Mouse (Mus musculus) liver, embryonic 14.5 days (tissue): Measurements from ENCODE around the gene Gfy. TPM values are rescaled to one million over a fixed set of nuclear protein-coding genes. Genes with fewer than 3 reads are reported as not detected.

Experiments used
- ATAC-seq: fragments of 200-750 bp; cut with Nextera tagmentation; 2 replicates; pipeline ENCODE4 v1.8.0; 2017; ENCODE audit warnings: moderate number of reproducible peaks, mild to moderate bottlenecking, moderate library complexity; ENCODE audit not compliant: insufficient read depth
- DNase-seq, 3 experiments: peaks; one replicate each; pipeline ENCODE4 v3.0.0-alpha.2; 2012 to 2013; ENCODE audit warnings: low read depth in 3 of 3, low spot score in 3 of 3
- H3K27ac ChIP-seq: fragments of 300-500 bp; sonication (generic); 2 replicates; pipeline ENCODE4 v1.5.1; 2014; ENCODE audit warnings: moderate library complexity, mild to moderate bottlenecking, control low read depth, inconsistent platforms
- H3K27me3 ChIP-seq: fragments of 300-500 bp; sonication (generic); 2 replicates; pipeline ENCODE4 v1.6.1; 2014; ENCODE audit warnings: mild to moderate bottlenecking, low read length, moderate library complexity; ENCODE audit not compliant: control insufficient read depth, insufficient read depth
- H3K36me3 ChIP-seq: fragments of 300-500 bp; sonication (generic); replicated peaks from 2 replicates; pipeline ENCODE4 v1.6.1; 2014; ENCODE audit warnings: low read depth; ENCODE audit not compliant: control insufficient read depth, insufficient read depth
- H3K4me1 ChIP-seq, 2 experiments: fragments of 200-500 bp in 1 of 2; fragments of 300-500 bp in 1 of 2; sonication (generic) in 1 of 2; replicated peaks; 2 replicates each; pipeline ENCODE4 v1.6.1; 2012 to 2014; ENCODE audit warnings: antibody characterized with exemption in 1 of 2, inconsistent platforms in 1 of 2, low read length in 1 of 2; ENCODE audit not compliant: control insufficient read depth in 2 of 2, insufficient read depth in 2 of 2
- H3K4me2 ChIP-seq: fragments of 300-500 bp; sonication (generic); 2 replicates; pipeline ENCODE4 v1.6.1; 2014; ENCODE audit warnings: low read depth, mild to moderate bottlenecking, control low read depth, moderate library complexity
- H3K4me3 ChIP-seq, 2 experiments: fragments of 200-500 bp in 1 of 2; fragments of 300-500 bp in 1 of 2; sonication (generic) in 1 of 2; 2 replicates each; pipeline ENCODE4 v1.5.1; 2012 to 2014; ENCODE audit warnings: low read depth in 2 of 2, low read length in 2 of 2, mild to moderate bottlenecking in 2 of 2, control low read depth in 1 of 2, inconsistent platforms in 1 of 2, moderate library complexity in 1 of 2; ENCODE audit not compliant: insufficient read depth in 1 of 2
- H3K9ac ChIP-seq: fragments of 300-500 bp; sonication (generic); replicated peaks from 2 replicates; pipeline ENCODE4 v1.6.1; 2014; ENCODE audit warnings: mild to moderate bottlenecking, control low read depth, moderate library complexity
- H3K9me3 ChIP-seq: fragments of 300-500 bp; sonication (generic); 2 replicates; pipeline ENCODE4 v1.6.1; 2016; ENCODE audit warnings: low read length, mixed read lengths; ENCODE audit not compliant: control insufficient read depth
- CTCF ChIP-seq: IDR thresholded peaks from 2 replicates; pipeline ENCODE4 v1.5.1; 2016; ENCODE audit warnings: antibody characterized with exemption, low read depth, control low read depth
- EP300 ChIP-seq: IDR thresholded peaks from 2 replicates; pipeline ENCODE4 v1.6.1; 2016; ENCODE audit warnings: antibody characterized with exemption, low read depth
- WGBS: fragments of 180-500 bp; shearing (Covaris S2); extraction: QIAGEN DNeasy Blood & Tissue Kit; methylation state at CpG from one replicate; pipeline ENCODE4 v1.1.7; 2014; ENCODE audit not compliant: insufficient replicate concordance; 5-methylcytosine and 5-hydroxymethylcytosine counted together
- polyA plus RNA-seq, 2 experiments: library from polyadenylated mRNA; depleted of rRNA in 1 of 2; stranded (reverse) in 1 of 2; unstranded in 1 of 2; fragments of >200 nt; fragmentation: Nextera tagmentation in 1 of 2; extraction: Ambion mirVana in 1 of 2; gene quantifications; 2 replicates each; pipeline versions ENCODE4 v1.2.1 to v1.2.3; 2012 to 2014

Gene Gfy
- polyA plus RNA-seq (2012; rRNA removed) (0.02 TPM in 1 of 2 replicates, not detected in the other), polyA plus RNA-seq (2014; fragmentation: Nextera tagmentation; extraction: Ambion mirVana) (not detected in 2 replicates)

DNA sequence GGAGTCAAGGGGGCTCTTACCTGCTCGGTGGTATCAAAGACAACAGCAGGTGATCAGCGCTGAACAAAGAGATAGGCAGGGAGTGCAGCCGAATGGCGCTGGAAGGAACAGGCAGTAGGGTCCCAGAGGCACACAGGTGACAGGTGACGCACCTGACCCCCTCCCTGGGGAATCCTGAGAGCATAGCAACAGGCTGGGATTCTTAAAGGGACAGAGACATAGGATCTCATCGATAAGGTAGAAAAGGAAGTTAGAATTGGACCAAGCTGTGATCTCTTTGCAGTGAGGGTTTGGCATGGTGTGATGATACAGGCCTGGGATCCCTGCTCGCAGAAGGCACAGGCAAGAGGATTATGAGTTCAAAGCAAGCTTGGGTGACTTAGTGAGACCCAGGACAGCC lies at the start of gene Gfy:
TSS of gene Gfy (minus strand) at position 101 of the 400 bp plus-strand sequence.
- DNase-seq (no peak), ATAC-seq (no peak)
- no peak within 1 kb of the TSS for H3K9ac ChIP-seq
- H3K27me3 ChIP-seq, result peaks cover 95% of the 10 kb centered on the region
- no peaks in the 10 kb centered on the region; a peak in 1 of 4 replicates for H3K4me1 ChIP-seq
- 20% methylated on average over 7 of the region's 7 CpGs for WGBS
- H3K36me3 ChIP-seq, result no peaks in the 10 kb centered on the region
- H3K4me2 ChIP-seq, result no peak within 1 kb of the TSS
- TF ChIP-seq EP300 (no peak), CTCF (no peak)
- no peaks in the 10 kb centered on the region for H3K9me3 ChIP-seq
- H3K27ac ChIP-seq, result no peak within 1 kb of the TSS
- no peak within 1 kb of the TSS for H3K4me3 ChIP-seq

DNA sequence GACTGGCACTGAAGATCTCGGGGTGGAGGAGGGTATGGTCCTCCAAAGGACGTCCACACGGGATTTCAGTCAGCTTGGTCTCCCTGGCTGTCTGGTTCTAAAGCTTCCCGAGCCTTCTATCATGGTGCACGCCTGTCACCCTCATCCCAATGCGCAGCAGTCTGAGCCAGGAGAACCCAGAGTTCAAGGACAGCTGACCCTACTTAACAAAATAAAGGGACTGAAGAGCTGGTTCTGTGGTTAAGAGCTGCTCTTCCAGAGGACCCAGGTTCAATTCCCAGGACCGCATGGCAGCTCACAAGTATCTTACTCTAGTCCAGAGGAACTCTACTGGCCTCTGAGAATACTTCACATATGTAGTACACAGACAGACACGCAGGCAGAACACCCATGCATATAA lies 49.7 kb upstream of the Gfy start:
- Histone ChIP-seq H3K27ac (no peak overlapping the region), H3K9ac (no peak overlapping the region), H3K4me2 (no peak overlapping the region), H3K4me1 (peaks cover 0 to 9% of the 10 kb centered on the region in 2 experiments; a peak in 1 of 4 replicates), H3K9me3 (no peaks in the 10 kb centered on the region), H3K4me3 (no peak overlapping the region), H3K36me3 (no peaks in the 10 kb centered on the region), H3K27me3 (no peaks in the 10 kb centered on the region)
- ATAC-seq, result no peak
- no peak for DNase-seq
- no peak for TF ChIP-seq CTCF
- TF ChIP-seq EP300, result no peak
- WGBS, result 64% methylated on average over 8 of the region's 8 CpGs

DNA sequence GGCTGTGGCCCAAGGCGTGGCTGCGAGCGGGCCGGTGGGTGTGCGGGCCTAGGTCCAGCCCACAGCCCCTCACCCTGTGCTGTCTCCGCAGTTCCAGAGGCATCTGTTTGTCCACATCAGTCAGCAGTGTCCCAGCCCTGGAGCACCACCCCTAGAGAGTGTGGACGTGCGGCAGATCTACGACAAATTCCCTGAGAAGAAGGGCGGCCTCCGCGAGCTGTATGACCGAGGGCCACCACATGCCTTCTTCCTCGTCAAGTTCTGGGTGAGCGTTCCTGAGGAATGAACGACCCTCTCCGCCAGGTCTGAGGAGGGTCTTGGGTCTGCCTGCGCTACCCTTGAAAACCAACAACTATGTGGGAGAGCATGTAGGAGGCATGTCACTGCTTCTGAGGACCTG lies 49.2 kb upstream of the Gfy start:
- Histone ChIP-seq H3K9ac (no peak overlapping the region), H3K4me3 (no peak overlapping the region), H3K27me3 (no peaks in the 10 kb centered on the region), H3K27ac (no peak overlapping the region), H3K36me3 (no peaks in the 10 kb centered on the region), H3K4me2 (no peak overlapping the region), H3K9me3 (no peaks in the 10 kb centered on the region), H3K4me1 (peaks cover 0 to 5% of the 10 kb centered on the region in 2 experiments; a peak in 1 of 4 replicates)
- DNase-seq (no peak), ATAC-seq (no peak)
- TF ChIP-seq EP300 (no peak), CTCF (no peak)
- 79% methylated on average over 18 of the region's 18 CpGs for WGBS

DNA sequence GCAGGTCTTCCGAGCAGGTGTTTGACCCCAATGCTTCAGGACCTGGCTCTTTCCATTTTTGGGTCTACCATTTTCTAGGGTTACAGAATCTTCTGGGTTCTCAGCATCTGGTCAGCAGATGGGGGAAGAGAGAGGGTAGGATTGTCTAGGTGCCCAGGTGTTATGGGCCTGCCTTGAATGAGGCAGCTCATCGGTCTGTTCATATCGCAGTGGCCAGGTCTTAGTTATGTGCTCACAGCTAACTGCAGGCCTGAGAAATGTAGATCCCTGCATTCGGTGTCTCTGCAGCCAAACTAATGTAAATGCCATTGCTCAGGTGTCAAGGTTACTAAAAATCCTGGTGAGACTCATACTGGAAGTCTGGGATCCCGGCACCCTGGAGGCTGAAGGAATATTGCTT lies 47.1 kb upstream of the Gfy start:
- Histone ChIP-seq H3K4me1 (no peaks in the 10 kb centered on the region), H3K36me3 (no peaks in the 10 kb centered on the region), H3K4me3 (no peak overlapping the region), H3K9ac (no peak overlapping the region), H3K27ac (no peak overlapping the region), H3K9me3 (no peaks in the 10 kb centered on the region), H3K27me3 (no peaks in the 10 kb centered on the region), H3K4me2 (no peak overlapping the region)
- ATAC-seq, result no peak
- 74% methylated on average over 5 of the region's 5 CpGs for WGBS
- DNase-seq, result no peak
- TF ChIP-seq CTCF (no peak), EP300 (no peak)

DNA sequence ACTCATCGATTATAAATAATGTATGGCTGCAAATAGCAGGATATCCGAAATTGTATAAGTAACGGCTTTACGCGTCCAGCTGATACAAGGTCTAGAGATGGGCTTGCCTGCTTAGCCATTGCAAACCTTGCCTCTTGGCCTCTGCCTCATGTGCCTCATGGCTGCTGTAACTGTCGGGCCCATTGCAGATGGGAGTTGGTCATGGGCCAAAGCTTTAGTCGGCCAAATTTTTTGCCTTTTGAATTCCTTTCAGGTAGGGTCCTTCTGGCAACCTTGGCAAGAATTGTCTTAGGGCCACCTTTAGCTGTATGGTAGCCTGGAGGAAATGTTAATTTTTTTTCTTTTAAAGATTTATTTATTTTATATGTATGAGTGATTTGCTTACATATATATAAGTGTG lies 45.5 kb upstream of the Gfy start:
- DNase-seq (no peak), ATAC-seq (no peak)
- Histone ChIP-seq H3K4me2 (no peak overlapping the region), H3K9ac (no peak overlapping the region), H3K4me1 (no peaks in the 10 kb centered on the region), H3K27me3 (no peaks in the 10 kb centered on the region), H3K9me3 (no peaks in the 10 kb centered on the region), H3K27ac (no peak overlapping the region), H3K4me3 (no peak overlapping the region), H3K36me3 (no peaks in the 10 kb centered on the region)
- 80% methylated on average over 7 of the region's 7 CpGs for WGBS
- TF ChIP-seq CTCF (no peak), EP300 (no peak)
